Mouse (Mus musculus): ENCODE results near the gene Fkrp. TPM values are rescaled to one million over a fixed set of nuclear protein-coding genes. Genes with fewer than 3 reads are reported as not detected.
A peak's percentile ranks its signal among the peaks of the same experiment; 100 is the strongest.

The Fkrp gene
- polyA plus RNA-seq, 1 experiment from 2014 or later, result 27.8 TPM

DNA sequence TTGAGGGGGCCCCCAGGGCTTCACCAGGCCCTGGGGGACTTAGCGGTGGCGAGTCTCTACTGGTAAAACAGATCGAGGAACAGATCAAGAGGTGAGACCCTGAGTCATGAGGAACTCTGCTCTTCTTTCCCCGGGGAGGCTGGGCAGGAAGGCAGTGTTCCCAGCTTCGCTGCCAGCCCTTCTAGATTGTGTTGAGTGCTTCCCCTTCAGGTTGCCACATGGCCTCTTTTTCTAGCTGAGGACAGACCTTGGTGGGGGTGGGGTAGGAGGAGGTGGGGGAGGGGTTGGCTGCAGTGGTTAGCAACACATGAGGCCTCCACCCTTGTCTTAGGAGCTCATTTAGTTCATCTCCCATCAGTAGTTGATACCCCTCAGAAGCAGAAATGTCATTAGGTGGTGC, 10.0 kb upstream of the Fkrp start:
- Histone ChIP-seq H3K4me1 (peaks cover 4% of the 10 kb centered on the region), H3K9ac (no peak overlapping the region), H3K27ac (replicated peaks) (no peak overlapping the region), H3K27me3 (no peaks in the 10 kb centered on the region), H3K4me3 (replicated peaks) (no peak overlapping the region), H3K9me3 (replicated peaks) (no peaks in the 10 kb centered on the region), H3K36me3 (peaks cover 85% of the 10 kb centered on the region), H3K4me2 (replicated peaks) (no peak overlapping the region)
- 65% methylated on average over 5 of the region's 5 CpGs for WGBS
- ATAC-seq (ENCODE audit: insufficient number of reproducible peaks, low FRiP score, low TSS enrichment, low read depth), result no peak

DNA sequence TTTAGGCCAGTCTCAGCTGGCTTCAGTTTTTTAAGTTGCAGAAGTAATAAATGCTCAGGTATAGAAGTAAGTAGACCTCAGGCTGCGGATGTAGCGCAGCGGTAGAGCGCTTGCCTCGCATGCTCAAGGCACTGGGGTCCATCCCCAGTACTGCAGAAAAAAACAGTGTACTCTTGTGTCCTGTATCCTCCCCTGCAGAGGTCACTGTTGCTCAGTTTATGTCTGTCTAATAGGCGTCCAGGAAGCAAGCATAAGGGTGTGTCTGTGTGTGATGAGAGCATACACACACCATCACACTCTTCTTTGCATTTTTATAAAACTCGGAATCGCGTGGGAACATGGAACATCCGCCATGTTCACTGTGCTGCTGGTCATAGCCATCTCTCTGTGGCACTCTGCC, 9.3 kb upstream of the Fkrp start:
- Histone ChIP-seq H3K27ac (replicated peaks) (no peak overlapping the region), H3K4me1 (peaks cover 11% of the 10 kb centered on the region), H3K36me3 (peaks cover 77% of the 10 kb centered on the region), H3K4me2 (replicated peaks) (no peak overlapping the region), H3K9me3 (replicated peaks) (no peaks in the 10 kb centered on the region), H3K27me3 (no peaks in the 10 kb centered on the region), H3K4me3 (replicated peaks) (no peak overlapping the region), H3K9ac (no peak overlapping the region)
- WGBS, result 79% methylated on average over 10 of the region's 10 CpGs
- no peak for ATAC-seq (ENCODE audit: insufficient number of reproducible peaks, low FRiP score, low TSS enrichment, low read depth)

DNA sequence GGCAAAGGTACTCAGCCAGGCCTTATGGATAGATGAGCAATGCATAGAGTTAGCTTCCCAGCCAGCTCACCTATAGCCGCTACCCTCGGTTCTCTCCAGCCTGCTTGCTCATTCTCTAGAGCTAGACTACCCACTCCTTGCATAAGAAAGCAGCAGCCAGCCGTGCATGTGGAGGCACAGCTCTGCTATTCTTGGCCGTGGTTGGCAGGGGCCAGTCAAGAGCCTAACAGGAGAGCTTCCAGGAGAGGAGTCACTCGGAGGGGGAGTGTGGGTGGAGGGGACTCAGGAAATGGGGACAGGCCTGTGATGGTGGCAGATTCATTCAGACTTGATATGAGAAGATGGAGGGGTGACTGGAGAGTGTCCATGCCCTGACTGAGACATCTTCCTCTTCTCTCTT, 7.2 kb upstream of the Fkrp start:
- Histone ChIP-seq H3K27me3 (no peaks in the 10 kb centered on the region), H3K9me3 (replicated peaks) (no peaks in the 10 kb centered on the region), H3K4me2 (replicated peaks) (no peak overlapping the region), H3K4me1 (peaks cover 30% of the 10 kb centered on the region), H3K9ac (no peak overlapping the region), H3K36me3 (peaks cover 57% of the 10 kb centered on the region), H3K4me3 (replicated peaks) (no peak overlapping the region), H3K27ac (replicated peaks) (no peak overlapping the region)
- ATAC-seq (ENCODE audit: insufficient number of reproducible peaks, low FRiP score, low TSS enrichment, low read depth), result no peak
- WGBS, result 69% methylated on average over 5 of the region's 5 CpGs

DNA sequence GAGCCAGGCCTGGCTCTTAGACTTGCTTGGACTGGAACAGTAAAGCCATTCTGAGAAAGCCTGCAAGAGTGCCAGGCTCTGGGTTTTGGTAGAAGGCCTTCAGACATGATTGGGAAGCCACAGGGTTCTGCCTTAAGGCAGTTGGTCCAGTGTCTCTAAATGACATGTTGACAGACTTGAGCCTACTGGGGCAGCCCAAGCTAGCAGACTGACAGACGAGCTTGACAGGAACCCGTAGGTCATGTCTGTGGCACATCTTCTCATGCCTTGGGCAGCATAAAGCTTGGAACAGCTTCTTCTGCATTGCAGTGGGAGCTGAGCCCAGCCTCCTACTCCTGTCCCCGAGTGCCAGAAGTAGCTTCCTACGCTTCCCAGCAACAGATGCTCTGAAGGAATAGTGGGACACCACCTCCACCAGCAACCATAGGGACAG, 5.2 kb upstream of the Fkrp start:
- 38% methylated on average over 4 of the region's 4 CpGs for WGBS
- Histone ChIP-seq H3K36me3 (peaks cover 40% of the 10 kb centered on the region), H3K4me1 (peaks cover 49% of the 10 kb centered on the region)

DNA sequence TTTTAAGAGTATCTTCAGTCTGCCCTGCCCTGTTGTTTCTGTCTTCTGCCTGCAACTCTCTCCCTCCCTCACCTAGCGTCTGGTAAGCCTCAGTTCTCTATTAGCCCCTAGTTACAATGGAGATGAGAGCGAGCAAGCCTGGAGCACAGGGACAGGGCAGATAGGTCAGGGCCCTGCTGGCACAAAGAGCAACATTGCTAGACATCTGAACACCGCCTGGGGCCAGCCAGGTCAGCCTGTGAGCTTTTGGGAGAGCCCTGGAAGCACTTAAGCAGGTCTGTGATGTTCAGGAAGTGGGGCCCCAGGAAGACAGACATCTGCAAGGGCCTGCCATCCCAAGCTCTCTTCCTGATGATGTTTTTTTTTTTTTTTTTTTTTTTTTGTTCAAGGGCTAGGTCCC, 4.6 kb upstream of the Fkrp start:
- WGBS, result 31% methylated on average over 3 of the region's 3 CpGs
- Histone ChIP-seq H3K36me3 (peaks cover 34% of the 10 kb centered on the region), H3K9ac (no peak overlapping the region)

More for the DNA sequence above, 5.2 kb upstream of the Fkrp start:
- Histone ChIP-seq H3K9ac (no peak overlapping the region), H3K27me3 (no peaks in the 10 kb centered on the region), H3K4me2 (replicated peaks) (no peak overlapping the region), H3K4me3 (replicated peaks) (no peak overlapping the region), H3K9me3 (replicated peaks) (no peaks in the 10 kb centered on the region), H3K27ac (replicated peaks) (no peak overlapping the region)
- no peak for ATAC-seq (ENCODE audit: insufficient number of reproducible peaks, low FRiP score, low TSS enrichment, low read depth)

DNA sequence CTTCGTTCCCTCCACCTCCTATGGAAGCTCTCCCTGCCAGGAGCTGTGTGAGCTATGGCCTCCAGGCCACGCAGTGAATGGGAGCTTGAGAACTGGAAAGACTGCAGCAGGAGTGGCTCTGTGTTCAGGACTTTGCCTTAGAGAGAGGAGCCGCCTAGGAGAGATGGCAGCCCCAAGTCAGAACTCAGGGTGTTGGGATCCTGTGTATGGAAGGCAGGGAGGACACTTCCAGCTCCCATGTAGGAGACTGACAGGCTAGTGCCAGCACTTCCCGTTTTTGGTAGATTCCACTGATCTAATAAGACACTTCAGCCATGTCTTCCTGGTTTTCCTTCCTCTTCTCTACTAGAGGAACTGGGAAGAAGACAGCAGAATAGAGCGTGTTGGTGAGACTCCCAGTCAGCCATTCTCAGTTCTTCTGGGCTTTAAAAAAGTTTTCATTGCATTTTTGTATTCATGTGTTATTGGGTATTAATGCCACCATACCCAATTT, 3.8 kb upstream of the Fkrp start:
- Histone ChIP-seq H3K4me1 (peaks cover 55% of the 10 kb centered on the region), H3K4me3 (replicated peaks) (no peak overlapping the region), H3K4me2 (replicated peaks) (no peak overlapping the region), H3K9ac (no peak overlapping the region), H3K9me3 (replicated peaks) (no peaks in the 10 kb centered on the region), H3K27ac (replicated peaks) (no peak overlapping the region; the same call in 1 of the 2 replicates), H3K36me3 (peaks cover 26% of the 10 kb centered on the region), H3K27me3 (no peaks in the 10 kb centered on the region)
- no peak for ATAC-seq (ENCODE audit: insufficient number of reproducible peaks, low FRiP score, low TSS enrichment, low read depth)
- WGBS, result 56% methylated on average over 5 of the region's 5 CpGs

More for the DNA sequence above, 4.6 kb upstream of the Fkrp start:
- no peak overlapping the region for H3K4me3 ChIP-seq (replicated peaks)
- no peak overlapping the region; the same call in 1 of the 2 replicates for H3K27ac ChIP-seq (replicated peaks)
- no peak for ATAC-seq (ENCODE audit: insufficient number of reproducible peaks, low FRiP score, low TSS enrichment, low read depth)
- no peaks in the 10 kb centered on the region for H3K27me3 ChIP-seq
- peaks cover 49% of the 10 kb centered on the region for H3K4me1 ChIP-seq
- H3K4me2 ChIP-seq (replicated peaks), result no peak overlapping the region
- H3K9me3 ChIP-seq (replicated peaks), result no peaks in the 10 kb centered on the region

DNA sequence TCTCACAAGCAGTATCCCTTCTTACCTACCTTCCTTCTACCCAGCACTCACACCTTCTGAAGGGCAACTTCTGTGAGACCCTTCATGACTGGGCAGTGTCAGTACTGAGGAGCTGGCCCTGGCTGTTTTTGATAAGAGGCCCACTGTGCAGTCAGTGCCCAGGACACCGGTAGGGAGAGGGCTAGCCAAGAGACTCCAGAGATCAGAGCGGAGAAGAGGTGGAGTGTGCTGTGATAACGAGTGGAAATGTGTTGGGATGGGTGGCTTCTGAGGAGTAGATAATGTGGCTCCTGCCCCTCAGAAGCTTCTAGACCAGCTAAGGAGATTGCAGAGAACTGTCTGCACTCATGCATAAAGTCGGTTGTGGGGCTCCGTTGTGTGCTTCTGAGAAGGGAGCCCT, 3.3 kb upstream of the Fkrp start:
- Histone ChIP-seq H3K4me3 (replicated peaks) (no peak overlapping the region), H3K9ac (no peak overlapping the region)
- WGBS, result 71% methylated on average over 5 of the region's 5 CpGs

DNA sequence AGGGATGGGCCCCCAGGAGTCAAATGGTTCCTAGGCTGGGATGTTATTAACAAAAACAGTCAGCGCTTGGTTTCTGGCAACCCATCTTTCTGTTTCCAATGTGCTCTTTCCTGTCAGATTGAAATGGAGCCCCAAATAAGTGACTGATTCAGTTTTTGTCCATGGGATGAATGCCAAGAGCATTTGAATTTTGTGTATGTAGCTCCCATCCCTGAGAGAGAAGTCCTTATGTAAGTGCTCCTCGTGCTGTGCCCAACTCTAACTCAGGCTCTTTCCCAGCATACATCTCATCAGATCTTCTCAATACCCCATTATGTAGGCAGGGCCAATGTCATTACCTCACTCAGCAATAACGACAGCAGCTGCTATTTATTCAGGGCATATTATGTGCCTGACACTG, 1.2 kb upstream of the Fkrp start:
- WGBS, result 33% methylated on average over 3 of the region's 3 CpGs
- H3K4me2 ChIP-seq (replicated peaks), result peak overlapping the region; percentile 88
- H3K4me1 ChIP-seq, result peaks cover 60% of the 10 kb centered on the region

More for the DNA sequence above, 3.3 kb upstream of the Fkrp start:
- Histone ChIP-seq H3K36me3 (peaks cover 21% of the 10 kb centered on the region), H3K9me3 (replicated peaks) (no peaks in the 10 kb centered on the region), H3K27me3 (no peaks in the 10 kb centered on the region), H3K4me2 (replicated peaks) (no peak overlapping the region), H3K27ac (replicated peaks) (no peak overlapping the region; the same call in 1 of the 2 replicates), H3K4me1 (peaks cover 60% of the 10 kb centered on the region)
- ATAC-seq (ENCODE audit: insufficient number of reproducible peaks, low FRiP score, low TSS enrichment, low read depth), result no peak

DNA sequence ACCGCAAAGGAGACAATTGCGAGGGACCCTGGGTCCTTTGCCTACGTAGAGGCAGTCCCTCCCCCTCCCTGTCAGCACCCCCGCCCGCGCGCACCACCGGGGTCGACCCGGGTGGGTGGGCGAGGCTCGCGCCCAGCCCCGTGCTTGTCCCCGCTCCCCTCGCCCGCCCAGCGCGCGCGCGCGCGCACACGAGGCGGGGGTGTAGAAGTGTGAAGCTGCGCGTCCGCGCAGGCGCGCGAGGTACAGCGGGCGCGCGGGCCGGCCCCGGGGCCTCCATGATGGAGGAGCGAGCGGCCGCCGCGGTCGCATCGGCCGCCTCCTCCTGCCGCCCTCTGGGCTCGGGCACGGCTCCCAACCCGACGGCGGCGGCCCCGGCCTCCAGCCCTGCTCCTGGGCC, 456 bp downstream of the Fkrp start:
- Histone ChIP-seq H3K4me2 (replicated peaks) (peak overlapping the region; percentile 88), H3K36me3 (peaks cover 19% of the 10 kb centered on the region), H3K27ac (replicated peaks) (peak overlapping the region; percentile 97), H3K4me1 (peaks cover 62% of the 10 kb centered on the region), H3K4me3 (replicated peaks) (peak overlapping the region; percentile 98), H3K27me3 (peaks cover 16% of the 10 kb centered on the region), H3K9me3 (replicated peaks) (no peaks in the 10 kb centered on the region), H3K9ac (peak overlapping the region; percentile 100)
- WGBS, result under 1% methylated on average over 48 of the region's 55 CpGs
- peak; percentile 84 for ATAC-seq (ENCODE audit: insufficient number of reproducible peaks, low FRiP score, low TSS enrichment, low read depth)

More for the DNA sequence above, 1.2 kb upstream of the Fkrp start:
- peak overlapping the region; percentile 98 for H3K4me3 ChIP-seq (replicated peaks)
- peak overlapping the region; percentile 100 for H3K9ac ChIP-seq
- no peak for ATAC-seq (ENCODE audit: insufficient number of reproducible peaks, low FRiP score, low TSS enrichment, low read depth)
- H3K36me3 ChIP-seq, result peaks cover 21% of the 10 kb centered on the region
- H3K27ac ChIP-seq (replicated peaks), result peak overlapping the region; percentile 97; the same call in 1 of the 2 replicates
- no peaks in the 10 kb centered on the region; the same call in 1 of the 2 replicates for H3K27me3 ChIP-seq
- no peaks in the 10 kb centered on the region for H3K9me3 ChIP-seq (replicated peaks)

DNA sequence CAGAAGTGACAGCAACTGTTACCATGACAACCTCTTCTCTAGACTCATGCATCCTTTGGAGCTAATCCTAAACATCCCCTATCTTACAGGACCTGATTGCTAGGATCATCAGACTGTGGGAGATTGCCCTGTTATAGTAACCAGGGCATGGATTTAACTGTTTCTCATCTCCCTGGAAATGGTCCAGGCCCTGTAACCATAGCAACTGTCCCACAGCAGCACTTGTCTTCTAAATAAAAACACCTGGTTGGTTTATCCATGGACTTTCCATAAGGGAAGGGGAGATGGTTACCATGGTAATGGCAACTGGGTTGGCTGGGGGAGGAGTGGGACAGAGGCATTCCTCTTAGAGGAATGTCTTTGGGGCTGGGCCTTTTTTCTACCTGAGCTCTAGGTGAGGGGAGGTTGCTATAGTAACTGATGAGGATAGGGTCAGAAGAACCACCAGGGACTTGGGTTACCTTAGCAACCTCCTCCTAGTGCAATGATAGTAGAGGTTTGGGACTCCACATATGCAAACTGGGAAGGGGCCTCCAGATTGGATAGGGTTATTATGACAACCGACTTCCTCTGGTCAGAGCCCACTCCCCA, 1.1 kb downstream of the Fkrp start, which contains the start of gene Strn4:
TSS of gene Strn4 (plus strand) at position 539 of the 591 bp plus-strand sequence.
- Histone ChIP-seq H3K4me3 (replicated peaks) (peak within 1 kb of the TSS; percentile 98), H3K9ac (peak within 1 kb of the TSS; percentile 100), H3K4me2 (replicated peaks) (peak within 1 kb of the TSS; percentile 88), H3K36me3 (peaks cover 19% of the 10 kb centered on the region), H3K4me1 (peaks cover 62% of the 10 kb centered on the region), H3K27me3 (peaks cover 17% of the 10 kb centered on the region), H3K9me3 (replicated peaks) (no peaks in the 10 kb centered on the region), H3K27ac (replicated peaks) (peak within 1 kb of the TSS; percentile 97)
- WGBS, result 0% methylated on average over 1 of the region's 1 CpGs
- ATAC-seq (ENCODE audit: insufficient number of reproducible peaks, low FRiP score, low TSS enrichment, low read depth), result 0 out of 2 replicates have a peak, but pooled peaks have one; percentile 26

DNA sequence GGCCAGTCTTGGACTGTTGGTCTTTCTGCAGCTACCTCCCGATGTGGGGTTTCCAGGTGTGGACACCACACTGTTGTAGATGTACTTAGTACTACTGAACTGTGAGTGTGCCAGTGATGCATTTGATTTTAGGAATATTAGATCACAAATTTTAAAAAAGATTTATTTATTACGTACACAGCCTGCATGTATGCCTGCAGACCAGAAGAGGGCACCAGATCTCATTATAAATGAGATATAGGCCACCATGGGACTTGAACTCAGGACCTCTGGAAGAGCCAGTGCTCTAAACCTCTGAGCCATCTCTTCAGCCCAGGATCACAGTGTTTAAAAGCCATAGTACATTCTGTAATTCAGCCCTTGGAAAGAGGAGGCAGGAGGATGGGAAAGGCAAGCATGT, 4.0 kb downstream of the Fkrp start:
- H3K4me3 ChIP-seq (replicated peaks), result no peak overlapping the region
- no peak overlapping the region for H3K9ac ChIP-seq
- no peak overlapping the region for H3K4me2 ChIP-seq (replicated peaks)
- peaks cover 33% of the 10 kb centered on the region for H3K36me3 ChIP-seq
- WGBS, result 83% methylated on average over 2 of the region's 2 CpGs
- H3K9me3 ChIP-seq (replicated peaks), result no peaks in the 10 kb centered on the region
- peaks cover 17% of the 10 kb centered on the region for H3K27me3 ChIP-seq
- no peak for ATAC-seq (ENCODE audit: insufficient number of reproducible peaks, low FRiP score, low TSS enrichment, low read depth)
- H3K27ac ChIP-seq (replicated peaks), result no peak overlapping the region
- peaks cover 39% of the 10 kb centered on the region for H3K4me1 ChIP-seq
